Mouse (Mus musculus): ENCODE measurements around the gene Des. TPM values are rescaled to one million over a fixed set of nuclear protein-coding genes. Genes with fewer than 3 reads are reported as not detected.
A peak's percentile ranks its signal among the peaks of the same experiment; 100 is the strongest.

The Des gene
- polyA plus RNA-seq, 1 experiment from 2014 or later = 218 TPM

- H3K9ac ChIP-seq (ENCODE audit: low read depth, low read length) = no peak overlapping the region
- ATAC-seq (ENCODE audit: low read depth) (no peak), DNase-seq (ENCODE audit: low spot score) (no peak)
- no peaks in the 10 kb centered on the region for H3K9me3 ChIP-seq (ENCODE audit: control insufficient read depth, low read length)
- WGBS = 82% methylated on average over 16 of the region's 27 CpGs
- H3K27ac ChIP-seq (replicated peaks; ENCODE audit: low read depth, low read length) = no peak overlapping the region
- H3K4me3 ChIP-seq (ENCODE audit: low read depth, low read length) = no peak overlapping the region
- peaks cover 6% of the 10 kb centered on the region; the same call in 1 of the 2 replicates for H3K36me3 ChIP-seq (ENCODE audit: control insufficient read depth, insufficient read depth, low read length)
- H3K4me1 ChIP-seq (ENCODE audit: control insufficient read depth, insufficient read depth, low read length) = peaks cover 18% of the 10 kb centered on the region
- peaks cover 41% of the 10 kb centered on the region for H3K27me3 ChIP-seq (replicated peaks; ENCODE audit: control insufficient read depth, insufficient read depth, low read length)
- no peak overlapping the region for H3K4me2 ChIP-seq (ENCODE audit: low read depth, low read length)
These were observed 24.5 kb downstream of the Des start for GRCm38 (mm10) chr1:75384470-75385141.

- no peak overlapping the region for H3K27ac ChIP-seq (replicated peaks; ENCODE audit: low read depth, low read length)
These were observed 25.1 kb downstream of the Des start for GRCm38 (mm10) chr1:75385142-75385730.

GRCm38 (mm10) chr1:75386149-75386548, 26.0 kb downstream of the Des start:
- DNase-seq (ENCODE audit: low spot score) (no peak), ATAC-seq (ENCODE audit: low read depth) (no peak)
- H3K9ac ChIP-seq (ENCODE audit: low read depth, low read length) = 0 out of 2 replicates have a peak overlapping the region, but pooled peaks have one; percentile 2
- peaks cover 6% of the 10 kb centered on the region; the same call in 1 of the 2 replicates for H3K36me3 ChIP-seq (ENCODE audit: control insufficient read depth, insufficient read depth, low read length)
- H3K9me3 ChIP-seq (ENCODE audit: control insufficient read depth, low read length) = no peaks in the 10 kb centered on the region
- H3K4me2 ChIP-seq (ENCODE audit: low read depth, low read length) = no peak overlapping the region
- H3K27me3 ChIP-seq (replicated peaks; ENCODE audit: control insufficient read depth, insufficient read depth, low read length) = peaks cover 39% of the 10 kb centered on the region
- H3K4me1 ChIP-seq (ENCODE audit: control insufficient read depth, insufficient read depth, low read length) = peaks cover 18% of the 10 kb centered on the region
- H3K4me3 ChIP-seq (ENCODE audit: low read depth, low read length) = no peak overlapping the region
- H3K27ac ChIP-seq (replicated peaks; ENCODE audit: low read depth, low read length) = no peak overlapping the region
- WGBS = 41% methylated on average over 4 of the region's 4 CpGs

More at GRCm38 (mm10) chr1:75385142-75385730, 25.1 kb downstream of the Des start:
- peaks cover 6% of the 10 kb centered on the region; the same call in 1 of the 2 replicates for H3K36me3 ChIP-seq (ENCODE audit: control insufficient read depth, insufficient read depth, low read length)
- DNase-seq (ENCODE audit: low spot score) = no peak
- peaks cover 18% of the 10 kb centered on the region for H3K4me1 ChIP-seq (ENCODE audit: control insufficient read depth, insufficient read depth, low read length)
- H3K27me3 ChIP-seq (replicated peaks; ENCODE audit: control insufficient read depth, insufficient read depth, low read length) = peaks cover 42% of the 10 kb centered on the region
- H3K9me3 ChIP-seq (ENCODE audit: control insufficient read depth, low read length) = no peaks in the 10 kb centered on the region
- H3K9ac ChIP-seq (ENCODE audit: low read depth, low read length) = peak overlapping the region; percentile 2; the same call in 1 of the 2 replicates
- H3K4me3 ChIP-seq (ENCODE audit: low read depth, low read length) = no peak overlapping the region
- ATAC-seq (ENCODE audit: low read depth) = no peak
- whole genome bisulfite sequencing = 72% methylated on average over 20 of the region's 20 CpGs
- H3K4me2 ChIP-seq (ENCODE audit: low read depth, low read length) = no peak overlapping the region

GRCm38 (mm10) chr1:75387469-75387928, 27.4 kb downstream of the Des start:
- Histone ChIP-seq H3K27ac (replicated peaks; ENCODE audit: low read depth, low read length) (no peak overlapping the region), H3K9me3 (ENCODE audit: control insufficient read depth, low read length) (no peaks in the 10 kb centered on the region), H3K4me3 (ENCODE audit: low read depth, low read length) (peak overlapping the region; percentile 35), H3K36me3 (ENCODE audit: control insufficient read depth, insufficient read depth, low read length) (peaks cover 6% of the 10 kb centered on the region), H3K9ac (ENCODE audit: low read depth, low read length) (peak overlapping the region; percentile 54), H3K27me3 (replicated peaks; ENCODE audit: control insufficient read depth, insufficient read depth, low read length) (peaks cover 39% of the 10 kb centered on the region), H3K4me1 (ENCODE audit: control insufficient read depth, insufficient read depth, low read length) (peaks cover 18% of the 10 kb centered on the region), H3K4me2 (ENCODE audit: low read depth, low read length) (peak overlapping the region; percentile 58)
- DNase-seq (ENCODE audit: low spot score) (no peak), ATAC-seq (ENCODE audit: low read depth) (no peak)
- 27% methylated on average over 7 of the region's 7 CpGs for WGBS

GRCm38 (mm10) chr1:75387929-75388897, 28.1 kb downstream of the Des start:
- 8% methylated on average over 24 of the region's 94 CpGs for WGBS
- Histone ChIP-seq H3K9ac (ENCODE audit: low read depth, low read length) (peak overlapping the region; percentile 54), H3K4me2 (ENCODE audit: low read depth, low read length) (peak overlapping the region; percentile 58), H3K27ac (replicated peaks; ENCODE audit: low read depth, low read length) (no peak overlapping the region), H3K4me1 (ENCODE audit: control insufficient read depth, insufficient read depth, low read length) (peaks cover 23% of the 10 kb centered on the region), H3K27me3 (replicated peaks; ENCODE audit: control insufficient read depth, insufficient read depth, low read length) (peaks cover 39% of the 10 kb centered on the region), H3K9me3 (ENCODE audit: control insufficient read depth, low read length) (no peaks in the 10 kb centered on the region), H3K4me3 (ENCODE audit: low read depth, low read length) (peak overlapping the region; percentile 35), H3K36me3 (ENCODE audit: control insufficient read depth, insufficient read depth, low read length) (peaks cover 6% of the 10 kb centered on the region)
- ATAC-seq (ENCODE audit: low read depth) (peak; percentile 23; the same call in 1 of the 2 replicates), DNase-seq (ENCODE audit: low spot score) (no peak)

- H3K27ac ChIP-seq (replicated peaks; ENCODE audit: low read depth, low read length) = no peak overlapping the region
- 25% methylated on average over 22 of the region's 23 CpGs for WGBS
- peak overlapping the region; percentile 35 for H3K4me3 ChIP-seq (ENCODE audit: low read depth, low read length)
- peaks cover 10% of the 10 kb centered on the region for H3K36me3 ChIP-seq (ENCODE audit: control insufficient read depth, insufficient read depth, low read length)
- H3K4me2 ChIP-seq (ENCODE audit: low read depth, low read length) = peak overlapping the region; percentile 58
- H3K9me3 ChIP-seq (ENCODE audit: control insufficient read depth, low read length) = no peaks in the 10 kb centered on the region
- DNase-seq (ENCODE audit: low spot score) = no peak
- peaks cover 39% of the 10 kb centered on the region for H3K27me3 ChIP-seq (replicated peaks; ENCODE audit: control insufficient read depth, insufficient read depth, low read length)
- H3K4me1 ChIP-seq (ENCODE audit: control insufficient read depth, insufficient read depth, low read length) = peaks cover 29% of the 10 kb centered on the region
- ATAC-seq (ENCODE audit: low read depth) = no peak
- peak overlapping the region; percentile 54 for H3K9ac ChIP-seq (ENCODE audit: low read depth, low read length)
These were observed 28.9 kb downstream of the Des start for GRCm38 (mm10) chr1:75388898-75389515.

GRCm38 (mm10) chr1:75393139-75393538, 33.0 kb downstream of the Des start:
- H3K27ac ChIP-seq (replicated peaks; ENCODE audit: low read depth, low read length) = no peak overlapping the region
- H3K27me3 ChIP-seq (replicated peaks; ENCODE audit: control insufficient read depth, insufficient read depth, low read length) = peaks cover 16% of the 10 kb centered on the region
- no peak overlapping the region for H3K4me2 ChIP-seq (ENCODE audit: low read depth, low read length)
- no peaks in the 10 kb centered on the region for H3K9me3 ChIP-seq (ENCODE audit: control insufficient read depth, low read length)
- DNase-seq (ENCODE audit: low spot score) = peak; percentile 47
- WGBS = 51% methylated on average over 9 of the region's 9 CpGs
- H3K9ac ChIP-seq (ENCODE audit: low read depth, low read length) = no peak overlapping the region
- H3K4me1 ChIP-seq (ENCODE audit: control insufficient read depth, insufficient read depth, low read length) = peaks cover 18% of the 10 kb centered on the region
- no peak overlapping the region for H3K4me3 ChIP-seq (ENCODE audit: low read depth, low read length)
- H3K36me3 ChIP-seq (ENCODE audit: control insufficient read depth, insufficient read depth, low read length) = peaks cover 33% of the 10 kb centered on the region
- no peak for ATAC-seq (ENCODE audit: low read depth)

- peaks cover 17% of the 10 kb centered on the region for H3K4me1 ChIP-seq (ENCODE audit: control insufficient read depth, insufficient read depth, low read length)
- H3K4me3 ChIP-seq (ENCODE audit: low read depth, low read length) = no peak overlapping the region
- H3K27me3 ChIP-seq (replicated peaks; ENCODE audit: control insufficient read depth, insufficient read depth, low read length) = peaks cover 9% of the 10 kb centered on the region
- DNase-seq (ENCODE audit: low spot score) = no peak
- no peak overlapping the region for H3K4me2 ChIP-seq (ENCODE audit: low read depth, low read length)
- no peak for ATAC-seq (ENCODE audit: low read depth)
- 85% methylated on average over 3 of the region's 3 CpGs for WGBS
- no peak overlapping the region for H3K9ac ChIP-seq (ENCODE audit: low read depth, low read length)
- H3K9me3 ChIP-seq (ENCODE audit: control insufficient read depth, low read length) = no peaks in the 10 kb centered on the region
- 0 out of 2 replicates have a peak overlapping the region, but pooled peaks have one; percentile 6 for H3K27ac ChIP-seq (replicated peaks; ENCODE audit: low read depth, low read length)
- H3K36me3 ChIP-seq (ENCODE audit: control insufficient read depth, insufficient read depth, low read length) = peaks cover 33% of the 10 kb centered on the region
These were observed 33.7 kb downstream of the Des start for GRCm38 (mm10) chr1:75393846-75394245.
